Mouse (Mus musculus): Measurements from ENCODE around the gene Pgbd5.
"Not testable (repeated sequence)": the region's sequence is repeated elsewhere in the genome, so short reads cannot be mapped to it uniquely, and the experiment has no call there.

Gene Pgbd5

DNA sequence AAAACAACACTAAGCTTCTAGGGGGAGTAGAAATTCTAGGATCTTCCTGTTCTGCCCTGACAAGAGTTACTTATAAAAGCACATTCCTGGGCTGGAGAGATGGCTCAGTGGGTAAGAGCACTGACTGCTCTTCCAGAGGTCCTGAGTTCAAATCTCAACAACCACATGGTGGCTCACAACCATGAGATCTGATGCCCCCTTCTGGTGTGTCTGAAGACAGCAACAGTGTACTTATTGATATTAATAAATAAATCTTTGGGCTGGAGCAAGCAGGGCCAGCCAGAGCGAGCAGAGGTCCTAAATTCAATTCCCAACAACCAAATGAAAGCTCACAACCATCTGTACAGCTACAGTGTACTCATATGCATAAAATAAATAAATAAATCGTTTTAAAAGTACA lies 10.7 kb downstream of the Pgbd5 start:
- DNase-seq: not testable (repeated sequence)

DNA sequence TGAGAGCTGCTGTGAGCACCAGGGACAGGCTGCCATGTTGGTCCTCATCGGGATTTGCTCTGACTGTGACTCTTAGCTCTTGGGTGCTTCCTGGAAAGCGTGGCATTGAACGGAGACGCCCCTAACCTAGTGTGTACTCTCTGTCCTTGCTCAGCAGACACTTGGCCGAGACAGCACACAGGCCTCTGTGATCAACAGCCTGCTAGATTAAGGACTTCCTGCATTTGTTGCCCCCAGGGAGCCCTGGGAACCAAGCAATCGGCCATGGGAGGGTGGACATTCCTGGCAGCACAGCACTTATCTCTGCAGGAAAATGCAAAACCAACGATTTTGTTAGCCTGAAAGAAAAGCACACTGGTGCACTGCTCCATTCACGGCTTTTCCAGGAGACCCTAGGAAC lies 18.0 kb downstream of the Pgbd5 start:
- DNase-seq: no peak

DNA sequence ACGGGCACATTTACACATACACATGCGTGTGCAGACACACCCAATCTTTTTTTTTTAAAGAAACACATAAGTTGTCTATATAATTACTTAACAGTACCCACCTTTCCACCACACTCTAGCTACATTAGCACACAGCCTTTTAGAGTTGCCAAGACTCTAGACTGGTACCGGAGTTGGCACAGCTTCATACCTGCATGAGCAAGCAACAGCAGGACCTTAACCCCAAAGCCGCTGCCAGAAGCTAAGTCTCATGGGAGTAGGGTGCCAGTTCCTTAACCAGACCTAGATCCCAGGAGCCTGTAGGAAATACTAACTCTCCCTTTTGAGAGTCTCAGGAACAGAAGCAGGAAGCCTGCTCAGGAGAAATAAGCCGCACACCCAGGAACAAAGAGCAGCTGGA lies 20.5 kb downstream of the Pgbd5 start:
- peak; percentile 87 for DNase-seq

DNA sequence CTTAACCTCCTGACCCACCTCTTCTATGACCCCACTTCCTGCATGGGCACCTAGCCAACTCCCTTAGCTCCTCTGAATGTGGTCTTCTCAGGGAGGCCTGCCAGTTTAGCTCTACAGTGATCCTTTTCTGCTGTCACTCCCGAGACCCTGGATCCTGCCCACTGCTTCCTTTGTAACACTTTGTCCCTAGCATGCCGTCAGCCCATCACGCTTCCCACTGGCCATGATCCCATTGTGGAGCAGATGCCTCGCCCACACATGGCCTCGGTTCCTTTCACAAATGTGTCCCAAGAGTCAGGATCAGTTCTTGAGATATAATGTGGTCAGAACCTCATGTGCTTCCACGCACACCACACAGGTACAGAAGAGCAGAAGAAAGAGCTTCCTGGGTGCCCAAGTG lies 21.3 kb downstream of the Pgbd5 start:
- DNase-seq: no peak

DNA sequence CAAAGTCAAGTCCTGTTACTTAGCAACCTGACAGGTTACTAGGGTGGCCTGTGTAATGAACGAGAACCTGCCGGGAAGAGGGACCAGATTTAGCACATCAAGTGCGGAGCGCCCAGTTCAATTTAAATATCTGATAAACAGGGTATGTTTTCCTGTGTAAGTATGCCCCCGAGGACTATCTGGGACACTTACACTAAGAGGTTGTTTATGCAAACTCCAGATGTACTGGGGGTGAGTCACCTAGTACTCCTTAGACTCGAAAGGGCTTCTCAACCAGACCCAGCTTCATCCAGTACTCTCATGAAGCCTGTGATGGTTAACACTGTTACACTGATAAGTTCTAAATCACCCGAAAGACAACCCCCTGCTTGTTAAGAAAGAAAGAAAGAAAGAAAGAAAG lies 22.8 kb downstream of the Pgbd5 start:
- no peak for DNase-seq

DNA sequence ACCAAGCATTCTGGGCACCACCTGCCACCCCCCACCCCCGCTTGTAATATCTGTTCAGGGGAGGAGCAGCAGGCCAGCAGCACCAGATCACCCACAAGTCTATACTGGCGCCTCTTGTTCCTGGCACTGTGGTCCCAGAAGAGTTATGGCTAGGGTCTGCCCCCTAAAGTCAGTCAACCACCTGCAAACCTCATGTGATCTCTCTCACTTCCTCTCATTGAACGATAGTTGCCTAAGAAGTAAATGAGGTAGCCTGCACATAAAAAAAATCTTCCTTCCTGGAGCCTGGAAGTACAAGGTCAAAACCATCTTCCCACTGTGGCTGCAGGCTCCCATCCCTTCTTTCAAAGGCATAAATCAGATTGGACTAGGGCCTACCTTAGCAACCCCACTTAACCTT lies 23.7 kb downstream of the Pgbd5 start:
- no peak for DNase-seq

DNA sequence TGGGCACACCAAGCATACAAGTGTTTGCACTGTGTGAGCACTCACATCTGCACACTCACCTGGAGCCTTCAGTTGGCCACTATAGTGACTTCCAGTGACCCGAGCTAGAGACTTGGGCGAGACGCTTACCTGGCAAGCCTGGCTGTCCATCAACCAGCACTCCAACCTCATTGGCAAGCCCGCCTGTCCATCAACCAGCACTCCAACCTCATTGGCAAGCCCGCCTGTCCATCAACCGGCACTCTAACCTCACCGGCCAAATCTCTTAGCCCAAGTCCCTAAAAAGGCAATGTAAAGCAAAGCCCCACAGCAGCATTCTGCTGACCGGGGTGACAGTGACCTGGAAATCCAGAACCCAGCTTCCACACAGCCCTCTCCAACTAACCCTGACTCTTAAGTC lies 24.5 kb downstream of the Pgbd5 start:
- peak; percentile 25 for DNase-seq

DNA sequence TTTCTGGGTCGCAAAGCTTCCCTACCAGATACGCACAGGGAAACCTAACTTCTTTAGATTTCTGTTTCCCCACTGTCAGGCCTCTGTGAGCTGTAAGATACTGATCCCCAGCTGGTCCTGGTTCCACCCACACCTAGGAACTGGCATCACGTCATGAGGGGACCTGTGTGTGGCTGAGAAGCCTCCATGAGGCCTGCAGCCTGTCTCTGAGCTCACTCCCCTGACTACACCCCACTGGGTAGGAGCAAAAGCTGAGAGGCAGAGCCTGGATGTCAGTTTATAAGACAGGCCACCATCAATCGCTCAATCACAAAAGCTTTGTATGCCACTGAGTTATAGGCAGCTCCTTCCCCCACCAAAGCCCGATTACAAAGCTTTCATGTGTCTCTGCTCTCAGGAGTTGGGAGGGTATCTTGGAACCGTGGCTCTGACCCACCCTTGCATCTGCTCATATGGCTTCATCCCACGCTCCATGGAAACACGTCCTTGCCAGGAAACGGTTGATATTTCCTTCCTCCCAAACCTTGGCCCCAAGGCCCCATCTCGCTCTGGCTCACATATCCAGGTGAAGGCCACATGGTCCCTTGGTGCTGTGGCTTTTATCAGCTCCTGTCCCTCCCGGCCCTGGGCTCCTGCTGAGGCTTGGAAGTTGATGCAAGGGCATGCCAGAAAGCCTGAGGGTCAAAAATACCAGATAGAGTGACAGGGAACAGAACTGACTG lies 26.1 kb downstream of the Pgbd5 start:
- DNase-seq: no peak

DNA sequence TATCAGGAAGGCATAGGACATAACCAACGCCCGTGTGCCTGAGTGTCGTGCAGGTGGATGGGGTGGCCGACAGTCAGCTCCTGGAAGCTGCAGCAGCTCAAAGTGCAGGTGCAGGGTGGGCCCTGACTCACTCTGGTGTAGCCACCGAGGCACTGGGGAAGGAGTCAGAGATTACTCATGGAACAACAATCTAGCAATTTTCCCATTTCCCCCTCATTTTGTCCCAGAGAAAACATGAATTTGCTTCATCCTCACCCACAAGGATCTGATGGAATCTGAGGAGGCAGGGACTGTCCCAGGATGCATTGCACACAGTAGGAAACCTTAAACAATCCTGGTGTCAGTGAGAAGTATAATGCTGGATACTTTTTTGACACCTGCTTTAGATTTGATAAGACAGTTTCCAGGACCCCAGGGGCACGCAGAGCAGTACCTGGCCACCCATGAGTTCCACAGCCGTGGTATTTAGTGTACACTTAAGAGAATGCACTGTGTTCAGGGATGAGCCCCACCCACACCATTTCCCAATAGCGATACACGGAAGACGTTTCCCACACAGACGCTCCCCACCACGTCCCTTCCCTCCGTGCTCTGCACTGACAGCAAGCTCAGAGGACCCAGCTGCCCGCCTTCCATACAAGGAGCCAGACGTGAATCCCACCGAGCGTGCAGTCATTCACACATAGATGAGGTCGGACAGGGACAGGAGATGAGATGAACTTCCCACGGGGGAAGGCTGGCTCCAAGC lies 26.8 kb downstream of the Pgbd5 start:
- DNase-seq: no peak

DNA sequence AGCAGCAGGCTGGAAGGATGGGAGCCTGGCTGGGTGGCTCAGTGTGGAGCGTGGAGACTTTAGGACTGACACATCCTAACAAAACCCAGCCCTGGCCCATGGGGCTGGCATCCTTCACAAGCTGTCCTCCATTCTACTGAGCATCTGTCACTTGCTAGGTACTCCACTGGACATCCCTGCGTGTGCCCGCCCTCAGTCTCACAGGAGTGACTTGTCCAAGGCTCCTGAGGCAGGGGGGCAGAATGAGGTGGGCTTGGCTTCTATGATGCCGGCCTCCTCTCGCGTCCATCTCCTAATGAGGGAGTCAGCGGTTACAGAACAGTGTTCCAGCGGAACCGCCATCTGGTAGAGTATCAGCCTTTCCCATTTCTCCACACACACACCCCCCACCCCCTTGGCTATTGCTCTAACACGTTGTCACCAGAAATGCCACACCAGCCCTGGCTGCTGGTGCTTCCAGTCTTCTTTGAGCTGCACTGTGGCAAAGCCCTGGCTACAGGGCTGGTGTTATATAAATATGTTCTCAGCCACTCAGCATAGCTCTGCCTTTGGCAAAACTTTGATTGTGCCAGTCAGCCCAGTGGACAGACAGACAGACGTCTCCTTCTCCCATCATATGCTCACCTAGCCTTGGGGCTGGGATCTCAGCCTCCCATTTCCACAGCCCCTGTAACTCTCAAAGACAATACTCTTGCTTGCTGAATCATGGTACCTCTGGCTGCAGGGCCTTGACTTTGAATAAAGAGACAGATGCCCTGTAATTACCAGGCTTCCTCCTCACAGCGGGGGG lies 34.8 kb downstream of the Pgbd5 start:
- no peak for DNase-seq

DNA sequence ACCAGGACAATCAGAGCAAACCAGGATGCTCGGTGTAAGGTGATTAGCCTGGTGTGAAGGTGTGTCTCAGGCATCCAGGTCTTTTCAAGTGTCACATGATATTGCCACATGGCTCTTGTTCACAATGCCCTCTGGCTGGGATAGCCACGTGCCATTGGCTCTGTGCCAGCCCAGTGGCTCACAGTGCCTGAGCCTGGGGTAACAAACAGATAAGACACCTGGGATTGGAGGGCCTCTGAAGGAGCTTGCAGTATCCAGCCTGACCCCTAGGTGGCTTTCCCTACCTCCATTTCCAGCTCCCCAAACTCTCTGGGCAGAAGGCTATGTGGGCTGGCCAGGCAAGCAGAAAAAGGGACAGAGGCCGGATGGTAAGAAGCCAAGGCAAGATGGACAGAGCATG lies 35.6 kb downstream of the Pgbd5 start:
- DNase-seq: peak; percentile 48

DNA sequence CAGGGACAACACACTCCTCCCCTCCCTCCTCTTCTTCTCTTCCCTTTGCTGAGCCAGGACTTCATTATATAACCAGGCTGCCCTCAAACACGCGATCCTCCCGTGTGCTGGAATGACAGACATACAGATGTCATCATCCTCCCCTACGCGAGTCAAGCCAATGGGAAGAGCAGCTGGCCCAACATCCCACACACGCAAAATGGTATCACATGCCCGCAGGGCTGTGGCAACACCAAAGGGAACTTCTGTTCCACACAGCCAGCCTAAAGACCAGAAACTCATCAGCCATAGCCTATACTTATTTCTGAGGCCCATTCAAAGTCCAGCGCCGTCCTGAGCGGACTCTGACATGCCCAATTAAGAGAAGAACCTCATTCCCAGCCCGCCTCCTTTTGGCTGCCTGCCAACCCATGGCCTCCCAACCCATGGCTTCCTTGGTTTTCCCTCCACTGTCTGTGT lies 40.0 kb downstream of the Pgbd5 start:
- DNase-seq: peak; percentile 39

DNA sequence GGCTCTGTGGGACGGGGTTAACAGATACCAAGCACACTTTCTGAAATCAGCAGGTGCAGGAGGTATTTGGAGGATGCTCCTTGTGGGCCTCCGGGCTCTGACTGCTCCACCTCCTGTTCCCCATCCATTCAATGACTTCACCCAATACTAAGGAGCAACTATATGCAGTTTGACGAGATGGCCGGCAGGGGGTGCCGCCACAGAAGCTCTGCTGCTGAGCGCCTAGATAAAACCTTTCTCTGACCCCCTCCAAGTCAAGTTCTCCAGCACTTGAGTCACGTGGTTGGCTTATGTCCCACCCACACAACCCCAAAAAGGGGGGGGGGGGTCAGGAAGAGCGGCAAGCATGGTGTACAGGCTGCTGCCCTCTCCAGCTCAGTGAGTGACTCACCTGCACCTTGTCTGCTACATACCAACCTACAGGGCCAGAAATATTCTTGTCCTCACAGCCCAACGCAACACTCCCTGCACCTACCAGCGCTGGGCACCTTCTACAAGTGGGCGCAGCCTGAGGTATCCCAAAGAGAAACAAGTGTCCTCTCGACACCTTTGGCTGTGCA lies 40.5 kb downstream of the Pgbd5 start:
- no peak for DNase-seq

DNA sequence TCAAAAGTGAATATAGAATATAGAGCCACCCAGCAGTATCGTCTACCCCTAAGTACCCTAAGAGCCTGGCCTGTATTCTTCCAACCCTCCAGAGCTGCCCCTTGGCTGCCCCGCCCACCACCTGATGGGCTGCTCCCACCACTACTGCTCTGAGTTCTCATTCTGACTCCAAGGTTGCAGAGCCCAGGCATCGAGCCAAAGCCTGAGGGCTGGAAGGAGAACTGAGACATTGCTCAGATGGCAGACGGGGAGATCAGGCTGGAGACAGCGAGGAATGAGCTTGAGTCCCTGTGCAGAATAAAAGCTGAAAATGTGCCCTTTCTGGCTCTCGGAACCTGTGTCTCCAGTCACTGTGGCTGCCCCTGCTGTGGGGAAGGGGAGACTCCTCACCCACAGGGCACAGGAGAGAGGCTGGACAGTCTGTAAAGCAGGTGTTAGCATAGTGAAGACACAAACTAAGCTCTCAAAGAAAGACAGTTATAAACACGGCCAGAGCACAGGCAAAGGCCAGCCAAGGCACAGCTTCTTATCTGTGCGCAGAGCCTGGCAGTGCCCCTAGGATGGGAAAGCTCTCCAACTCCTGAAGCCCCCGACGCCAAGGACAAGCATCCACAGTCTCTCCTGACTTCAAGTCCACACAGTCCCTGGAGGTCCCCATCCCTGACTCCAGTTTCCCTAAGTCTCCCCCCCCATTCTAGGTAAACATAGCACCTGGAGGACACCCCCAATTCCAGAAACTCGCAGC lies 42.0 kb downstream of the Pgbd5 start:
- no peak for DNase-seq

DNA sequence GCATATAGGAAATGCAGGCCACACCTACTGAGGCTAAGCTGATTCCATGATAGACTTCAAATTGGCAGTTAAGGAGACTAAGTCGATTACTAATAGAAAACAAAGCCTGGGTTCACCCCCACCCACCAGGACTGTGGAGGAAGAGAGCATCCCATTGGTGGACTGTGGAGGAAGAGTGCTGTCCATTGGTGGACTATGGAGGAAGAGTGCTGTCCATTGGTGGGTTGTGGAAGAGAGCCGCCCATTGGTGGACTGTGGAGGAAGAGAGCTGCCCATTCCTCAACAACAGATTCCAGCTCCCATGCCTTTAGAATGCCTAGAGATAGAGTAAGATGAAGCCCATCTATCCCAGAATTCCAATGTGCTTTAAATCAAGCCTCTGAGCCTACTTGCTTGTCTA lies 42.9 kb downstream of the Pgbd5 start:
- DNase-seq: no peak

DNA sequence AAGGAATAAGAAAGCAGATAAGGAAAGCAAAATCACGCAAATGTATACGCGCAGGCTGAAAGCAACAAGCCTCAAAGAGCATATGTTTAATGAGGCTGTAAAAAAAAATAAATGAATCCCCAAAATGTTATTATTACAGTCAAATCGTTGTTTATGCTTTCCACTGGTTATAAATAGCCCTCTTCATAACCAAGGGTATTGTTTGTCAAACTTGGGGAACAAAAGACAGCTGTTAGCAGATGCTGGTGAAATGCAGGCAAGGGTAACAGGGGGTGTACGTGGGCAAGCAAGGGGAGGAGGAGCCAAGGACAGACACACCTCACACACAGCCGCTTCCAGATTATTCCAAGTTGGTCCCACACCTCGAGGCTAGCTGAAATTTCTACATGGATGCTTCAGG lies 44.1 kb downstream of the Pgbd5 start:
- DNase-seq: no peak

DNA sequence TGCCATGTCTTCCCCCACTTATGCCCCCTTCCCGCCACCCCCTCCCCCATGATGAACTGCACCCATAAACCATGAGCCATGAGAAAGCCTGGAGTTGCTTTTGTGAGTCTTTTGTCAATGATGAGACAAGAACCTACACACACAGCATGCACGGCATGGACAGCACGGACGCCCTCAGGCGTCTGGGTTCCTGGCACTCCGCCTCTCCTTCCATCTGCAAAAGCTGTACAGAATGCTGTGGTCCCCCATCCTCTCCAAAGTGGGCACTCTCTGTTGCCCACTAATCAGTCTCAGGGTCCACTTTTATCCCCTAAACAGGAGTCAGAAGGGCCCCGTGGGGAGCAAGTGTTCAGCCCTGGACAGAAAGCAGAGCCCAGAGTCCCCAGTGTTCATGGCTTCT lies 44.5 kb downstream of the Pgbd5 start:
- no peak for DNase-seq

DNA sequence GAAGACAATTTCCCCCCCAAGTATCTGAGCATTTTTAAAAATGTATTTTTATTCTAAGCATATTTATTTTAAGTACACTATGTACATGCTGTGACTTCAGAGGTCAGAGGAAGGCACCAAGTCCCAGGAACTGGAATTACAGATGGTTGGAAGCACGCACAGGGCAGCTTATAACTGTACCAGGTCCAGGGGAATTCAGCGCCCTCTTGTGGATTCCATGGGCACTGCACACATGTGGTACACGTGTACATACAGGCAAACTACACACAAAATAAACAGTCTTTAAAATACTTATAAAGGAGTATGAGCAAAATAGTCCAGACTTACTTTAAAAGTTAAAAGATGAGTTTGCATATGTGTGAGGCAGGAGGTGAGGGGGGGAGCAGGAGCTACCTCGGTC lies 45.5 kb downstream of the Pgbd5 start:
- no peak for DNase-seq

DNA sequence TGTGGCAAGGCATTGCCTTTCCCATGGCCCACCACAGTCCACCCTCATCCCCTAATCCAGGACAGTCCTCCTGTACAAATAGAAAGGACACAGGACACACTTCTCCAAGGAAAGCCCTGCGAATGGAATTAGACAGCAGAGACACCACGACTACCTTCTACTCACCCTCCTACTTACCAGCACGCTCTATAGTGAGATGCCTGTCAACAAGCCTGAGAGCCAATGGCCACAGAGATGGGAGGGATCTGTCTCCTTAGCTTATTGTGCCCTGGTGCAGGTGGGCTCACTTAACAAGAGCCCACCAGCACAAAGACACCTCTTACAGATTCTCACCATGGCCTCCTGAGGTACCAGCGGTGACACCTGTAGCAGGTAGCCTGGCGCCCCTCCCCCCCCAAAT lies 46.4 kb downstream of the Pgbd5 start:
- DNase-seq: no peak

DNA sequence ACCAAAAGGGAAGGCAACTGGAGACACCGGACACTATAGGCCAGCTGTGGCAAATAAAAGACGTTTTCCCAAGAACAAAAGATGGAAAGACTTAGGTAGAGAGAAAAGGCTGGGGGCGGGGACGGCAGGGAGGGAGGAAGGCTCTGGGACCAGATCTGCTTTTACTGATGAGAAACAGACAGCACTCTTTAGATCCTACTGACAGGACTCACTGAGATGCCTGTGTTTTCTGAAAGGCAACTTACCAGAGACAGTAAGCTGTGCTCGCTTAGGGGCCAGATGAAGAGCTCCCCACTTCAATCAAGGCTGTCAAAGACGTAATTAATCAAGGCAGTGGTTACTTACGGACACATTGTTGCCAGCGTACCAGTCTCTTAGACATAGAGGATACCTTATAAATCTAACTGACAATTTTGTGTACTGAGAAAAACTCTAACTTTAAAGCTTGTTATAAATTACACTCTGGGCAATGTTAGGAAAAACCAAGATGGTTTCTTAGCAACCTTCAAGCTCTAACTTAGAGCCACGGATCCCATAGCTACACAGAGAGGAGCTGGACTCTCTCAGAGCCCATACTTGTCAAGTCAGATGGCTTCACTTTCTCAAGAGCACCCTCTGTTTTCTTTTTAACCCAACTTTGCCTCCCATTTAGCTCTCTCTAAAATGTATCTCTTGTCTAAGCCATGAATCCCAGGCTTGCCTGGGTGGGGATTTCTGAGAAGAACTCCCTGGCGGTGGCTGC lies 47.0 kb downstream of the Pgbd5 start:
- DNase-seq: no peak

DNA sequence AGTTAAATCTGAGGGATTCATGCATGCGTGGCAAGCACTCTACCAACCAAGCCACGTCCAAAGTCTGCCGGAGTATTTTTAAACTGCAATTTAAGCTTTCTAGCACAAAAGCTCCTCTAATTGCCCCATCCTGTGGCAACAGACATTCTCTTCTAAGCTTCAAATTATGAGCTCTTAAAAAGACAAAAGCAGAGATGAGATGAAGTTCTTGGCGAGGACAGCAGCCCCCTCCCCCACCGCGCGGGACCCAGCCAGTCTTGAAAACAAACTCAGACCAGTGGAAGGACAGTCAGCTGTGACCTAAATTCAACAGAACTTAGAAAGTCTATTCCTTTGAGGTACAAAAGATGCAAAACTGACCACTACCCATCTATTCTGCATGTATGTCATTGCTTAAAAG lies 48.3 kb downstream of the Pgbd5 start:
- no peak for DNase-seq

DNA sequence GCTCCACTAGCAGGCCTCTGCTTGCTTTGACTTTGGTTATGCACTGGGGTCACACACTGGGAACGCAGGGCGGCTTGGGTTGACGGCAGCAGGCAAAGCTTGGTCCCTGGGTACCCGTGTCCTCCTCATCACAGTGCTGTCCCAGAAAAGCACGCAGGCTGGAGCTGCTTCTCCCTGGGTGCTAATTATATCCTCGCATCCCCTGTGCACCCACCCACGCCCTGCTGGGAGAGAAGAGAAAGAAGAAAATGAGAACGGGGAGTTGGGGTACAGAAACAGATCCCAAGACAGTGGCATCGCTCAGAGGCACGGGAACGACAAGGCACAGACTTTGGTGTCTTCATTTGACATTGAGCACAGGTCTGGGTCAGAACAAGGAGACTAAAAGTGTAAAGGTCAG lies 50.0 kb downstream of the Pgbd5 start:
- DNase-seq: no peak

Data from kidney, adult 9 months (tissue).